Mouse (Mus musculus): Measurements from ENCODE around the gene Mgat4e. TPM values are rescaled to one million over a fixed set of nuclear protein-coding genes. Genes with fewer than 3 reads are reported as not detected.
A peak's percentile ranks its signal among the peaks of the same experiment; 100 is the strongest.

Gene Mgat4e
- polyA plus RNA-seq, 1 experiment from 2014 or later: not detected

- ATAC-seq: no peak
- 91% methylated on average over 8 of the region's 8 CpGs for WGBS
Observed at GRCm38 (mm10) chr1:134506201-134506600, 43.3 kb downstream of the Mgat4e start.

GRCm38 (mm10) chr1:134500916-134501315 is 48.6 kb downstream of the Mgat4e start:
- ATAC-seq: no peak
- H3K4me1 ChIP-seq (replicated peaks): peaks cover 2% of the 10 kb centered on the region; the same call in 1 of the 2 replicates
- no peaks in the 10 kb centered on the region for H3K27me3 ChIP-seq (replicated peaks)
- no peak overlapping the region for H3K4me3 ChIP-seq (replicated peaks)
- H3K27ac ChIP-seq: no peak overlapping the region
- no peak overlapping the region for H3K4me2 ChIP-seq (replicated peaks)
- no peaks in the 10 kb centered on the region for H3K9me3 ChIP-seq
- H3K36me3 ChIP-seq: peaks cover 9% of the 10 kb centered on the region; the same call in 1 of the 2 replicates
- 94% methylated on average over 1 of the region's 1 CpGs for WGBS
- no peak overlapping the region for H3K9ac ChIP-seq

More at GRCm38 (mm10) chr1:134506201-134506600, 43.3 kb downstream of the Mgat4e start:
- no peaks in the 10 kb centered on the region for H3K4me1 ChIP-seq (replicated peaks)
- no peak overlapping the region for H3K4me3 ChIP-seq (replicated peaks)
- H3K27me3 ChIP-seq (replicated peaks): no peaks in the 10 kb centered on the region
- H3K9ac ChIP-seq: no peak overlapping the region
- no peak overlapping the region for H3K4me2 ChIP-seq (replicated peaks)
- H3K36me3 ChIP-seq: peaks cover 28% of the 10 kb centered on the region
- H3K9me3 ChIP-seq: no peaks in the 10 kb centered on the region
- no peak overlapping the region for H3K27ac ChIP-seq

GRCm38 (mm10) chr1:134495991-134496390 is 53.5 kb downstream of the Mgat4e start:
- no peaks in the 10 kb centered on the region for H3K36me3 ChIP-seq
- H3K9ac ChIP-seq: no peak overlapping the region
- 79% methylated on average over 10 of the region's 10 CpGs for WGBS
- H3K27ac ChIP-seq: no peak overlapping the region
- no peaks in the 10 kb centered on the region for H3K9me3 ChIP-seq
- H3K4me2 ChIP-seq (replicated peaks): peak overlapping the region; percentile 70
- no peaks in the 10 kb centered on the region for H3K27me3 ChIP-seq (replicated peaks)
- H3K4me1 ChIP-seq (replicated peaks): peaks cover 7% of the 10 kb centered on the region; the same call in 1 of the 2 replicates
- H3K4me3 ChIP-seq (replicated peaks): no peak overlapping the region
- no peak for ATAC-seq

- no peaks in the 10 kb centered on the region for H3K36me3 ChIP-seq
Observed at GRCm38 (mm10) chr1:134495216-134495539, 54.3 kb downstream of the Mgat4e start.

GRCm38 (mm10) chr1:134494428-134495215 is 54.9 kb downstream of the Mgat4e start, which contains the start of gene Rabif:
Gene Rabif, plus strand, starts transcription at chr1:134494648.
- Histone ChIP-seq H3K4me2 (replicated peaks) (peak within 1 kb of the TSS; percentile 70), H3K27ac (peak within 1 kb of the TSS; percentile 96), H3K4me3 (replicated peaks) (peak within 1 kb of the TSS; percentile 78), H3K36me3 (0 out of 2 replicates have a peak, but pooled peaks cover 3% of the 10 kb centered on the region), H3K9me3 (no peaks in the 10 kb centered on the region), H3K4me1 (replicated peaks) (peaks cover 7% of the 10 kb centered on the region; the same call in 1 of the 2 replicates), H3K27me3 (replicated peaks) (no peaks in the 10 kb centered on the region), H3K9ac (peak within 1 kb of the TSS; percentile 78)
- ATAC-seq: peak; percentile 99
- WGBS: under 1% methylated on average over 58 of the region's 58 CpGs

More at GRCm38 (mm10) chr1:134495216-134495539, 54.3 kb downstream of the Mgat4e start:
- WGBS: 17% methylated on average over 5 of the region's 5 CpGs
- Histone ChIP-seq H3K9ac (peak overlapping the region; percentile 78), H3K9me3 (no peaks in the 10 kb centered on the region), H3K27ac (peak overlapping the region; percentile 96), H3K4me3 (replicated peaks) (peak overlapping the region; percentile 78), H3K4me2 (replicated peaks) (peak overlapping the region; percentile 70), H3K27me3 (replicated peaks) (no peaks in the 10 kb centered on the region), H3K4me1 (replicated peaks) (peaks cover 7% of the 10 kb centered on the region; the same call in 1 of the 2 replicates)
- no peak for ATAC-seq

- Histone ChIP-seq H3K27ac (peak overlapping the region; percentile 96; the same call in 1 of the 2 replicates), H3K36me3 (peaks cover 8% of the 10 kb centered on the region; the same call in 1 of the 2 replicates), H3K4me1 (replicated peaks) (peaks cover 7% of the 10 kb centered on the region; the same call in 1 of the 2 replicates), H3K4me2 (replicated peaks) (peak overlapping the region; percentile 70), H3K27me3 (replicated peaks) (no peaks in the 10 kb centered on the region), H3K9me3 (no peaks in the 10 kb centered on the region), H3K4me3 (replicated peaks) (peak overlapping the region; percentile 78), H3K9ac (peak overlapping the region; percentile 78; the same call in 1 of the 2 replicates)
- 18% methylated on average over 5 of the region's 5 CpGs for WGBS
- ATAC-seq: no peak
Observed at GRCm38 (mm10) chr1:134493956-134494355, 55.5 kb downstream of the Mgat4e start.

- no peak overlapping the region for H3K27ac ChIP-seq
- WGBS: 72% methylated on average over 2 of the region's 2 CpGs
Observed at GRCm38 (mm10) chr1:134493496-134493895, 56.0 kb downstream of the Mgat4e start.

GRCm38 (mm10) chr1:134492276-134492675 is 57.2 kb downstream of the Mgat4e start:
- Histone ChIP-seq H3K36me3 (peaks cover 16% of the 10 kb centered on the region), H3K4me3 (replicated peaks) (no peak overlapping the region), H3K9ac (no peak overlapping the region), H3K27me3 (replicated peaks) (no peaks in the 10 kb centered on the region), H3K27ac (no peak overlapping the region), H3K4me2 (replicated peaks) (no peak overlapping the region), H3K9me3 (no peaks in the 10 kb centered on the region), H3K4me1 (replicated peaks) (peaks cover 7% of the 10 kb centered on the region; the same call in 1 of the 2 replicates)
- no peak for ATAC-seq
- WGBS: 77% methylated on average over 7 of the region's 7 CpGs

More at GRCm38 (mm10) chr1:134493496-134493895, 56.0 kb downstream of the Mgat4e start:
- ATAC-seq: no peak
- no peak overlapping the region for H3K9ac ChIP-seq
- H3K4me3 ChIP-seq (replicated peaks): no peak overlapping the region
- peaks cover 12% of the 10 kb centered on the region for H3K36me3 ChIP-seq
- no peaks in the 10 kb centered on the region for H3K27me3 ChIP-seq (replicated peaks)
- no peak overlapping the region for H3K4me2 ChIP-seq (replicated peaks)
- peaks cover 7% of the 10 kb centered on the region; the same call in 1 of the 2 replicates for H3K4me1 ChIP-seq (replicated peaks)
- H3K9me3 ChIP-seq: no peaks in the 10 kb centered on the region

Other genes starting within 250 kb of the Mgat4e start
- gene Ppfia4, start 216.8 kb downstream of the Mgat4e start, polyA plus RNA-seq (2015; fragmentation: Nextera tagmentation; extraction: Ambion mirVana): 3.9 and 4.4 TPM in 2 replicates
- 87.1 and 88.9 TPM in 2 replicates for gene Tmem183a, start 187.7 kb downstream of the Mgat4e start, polyA plus RNA-seq (2015; fragmentation: Nextera tagmentation; extraction: Ambion mirVana)
- gene 4933406M09Rik, start 163.7 kb downstream of the Mgat4e start, polyA plus RNA-seq (2015; fragmentation: Nextera tagmentation; extraction: Ambion mirVana): not detected in 2 replicates
- 35.8 and 37.9 TPM in 2 replicates for gene Cyb5r1, start 144.1 kb downstream of the Mgat4e start, polyA plus RNA-seq (2015; fragmentation: Nextera tagmentation; extraction: Ambion mirVana)
- gene Adipor1, start 134.3 kb downstream of the Mgat4e start, polyA plus RNA-seq (2015; fragmentation: Nextera tagmentation; extraction: Ambion mirVana): 77.8 and 80.5 TPM in 2 replicates
- gene Klhl12, start 94.2 kb downstream of the Mgat4e start, polyA plus RNA-seq (2015; fragmentation: Nextera tagmentation; extraction: Ambion mirVana): 21.7 and 22.2 TPM in 2 replicates
- 37.3 and 38.7 TPM in 2 replicates for gene Rabif, start 55.0 kb downstream of the Mgat4e start, polyA plus RNA-seq (2015; fragmentation: Nextera tagmentation; extraction: Ambion mirVana)
- gene Kdm5b, start 10.5 kb upstream of the Mgat4e start, polyA plus RNA-seq (2015; fragmentation: Nextera tagmentation; extraction: Ambion mirVana): 35.0 and 38.7 TPM in 2 replicates
- gene Syt2, start 97.0 kb upstream of the Mgat4e start, polyA plus RNA-seq (2015; fragmentation: Nextera tagmentation; extraction: Ambion mirVana): 0.87 and 2.0 TPM in 2 replicates

Data from intestine, embryonic 15.5 days (tissue).